Mouse (Mus musculus) lung, postnatal 4 days (tissue): ENCODE results near the gene Dnase1.
A peak's percentile ranks its signal among the peaks of the same experiment; 100 is the strongest.
"Not testable (repeated sequence)": the region's sequence is repeated elsewhere in the genome, so short reads cannot be mapped to it uniquely, and the experiment has no call there.

Experiments used
- DNase-seq, 2 experiments: peaks; one replicate each; pipeline ENCODE4 v3.0.0; 2021

The Dnase1 gene

GRCm38 (mm10) chr16:4036807-4037206, at the start of gene Dnase1:
TSS of gene Dnase1 (plus strand) at chr16:4036942.
- DNase-seq: no peak

- no peak for DNase-seq
These were observed 48.3 kb upstream of the Dnase1 start for GRCm38 (mm10) chr16:3988410-3988809.

- peak; percentile 96 to 97 for DNase-seq
These were observed 33.0 kb upstream of the Dnase1 start, which contains the start of gene Slx4 for GRCm38 (mm10) chr16:4003489-4004398. TSS of gene Slx4 (minus strand) at chr16:4003770.

GRCm38 (mm10) chr16:4012882-4013570, 23.7 kb upstream of the Dnase1 start:
- DNase-seq: no peak

- DNase-seq: no peak
These were observed 22.6 kb upstream of the Dnase1 start for GRCm38 (mm10) chr16:4014040-4014668.

- not testable (repeated sequence) for DNase-seq
These were observed 20.0 kb upstream of the Dnase1 start for GRCm38 (mm10) chr16:4016786-4017185.

- not testable (repeated sequence) for DNase-seq
These were observed 19.3 kb upstream of the Dnase1 start for GRCm38 (mm10) chr16:4017466-4017865.

- no peak for DNase-seq
These were observed 15.5 kb upstream of the Dnase1 start for GRCm38 (mm10) chr16:4021241-4021640.

- no peak for DNase-seq
These were observed 14.0 kb upstream of the Dnase1 start for GRCm38 (mm10) chr16:4022719-4023118.

- DNase-seq: no peak
These were observed 10.1 kb upstream of the Dnase1 start for GRCm38 (mm10) chr16:4026672-4027071.

- DNase-seq: no peak
These were observed 9.5 kb upstream of the Dnase1 start for GRCm38 (mm10) chr16:4027211-4027610.

- no peak for DNase-seq
These were observed 7.3 kb upstream of the Dnase1 start for GRCm38 (mm10) chr16:4029371-4029841.

GRCm38 (mm10) chr16:4030501-4030900, 6.2 kb upstream of the Dnase1 start:
- no peak for DNase-seq

GRCm38 (mm10) chr16:4031441-4032274, 5.1 kb upstream of the Dnase1 start:
- DNase-seq: no peak

GRCm38 (mm10) chr16:4032341-4032748, 4.4 kb upstream of the Dnase1 start:
- DNase-seq: no peak

GRCm38 (mm10) chr16:4033971-4034370, 2.8 kb upstream of the Dnase1 start:
- DNase-seq: no peak

GRCm38 (mm10) chr16:4034476-4034875, 2.3 kb upstream of the Dnase1 start:
- no peak for DNase-seq

- no peak for DNase-seq
These were observed 1.2 kb upstream of the Dnase1 start for GRCm38 (mm10) chr16:4035575-4035974.

- no peak for DNase-seq
These were observed 948 bp downstream of the Dnase1 start for GRCm38 (mm10) chr16:4037690-4038089.

- no peak for DNase-seq
These were observed 3.5 kb downstream of the Dnase1 start for GRCm38 (mm10) chr16:4040206-4040605.

- no peak for DNase-seq
These were observed 4.9 kb downstream of the Dnase1 start for GRCm38 (mm10) chr16:4041646-4042045.

GRCm38 (mm10) chr16:4044093-4044492, 7.4 kb downstream of the Dnase1 start:
- no peak for DNase-seq
